Mouse (Mus musculus) liver, embryonic 12.5 days (tissue): ENCODE results near the gene Entpd1. TPM values are rescaled to one million over a fixed set of nuclear protein-coding genes. Genes with fewer than 3 reads are reported as not detected.

ENCODE experiments used
- ATAC-seq: fragments of 200-750 bp; cut with Nextera tagmentation; 2 replicates; pipeline ENCODE4 v1.8.0; 2017; ENCODE audit warnings: moderate number of reproducible peaks, mild to moderate bottlenecking, moderate library complexity
- H3K27ac ChIP-seq: fragments of 300-500 bp; sonication (generic); 2 replicates; pipeline ENCODE4 v1.5.1; 2016; ENCODE audit warnings: mild to moderate bottlenecking
- H3K27me3 ChIP-seq: fragments of 300-500 bp; sonication (generic); replicated peaks from 2 replicates; pipeline ENCODE4 v1.6.1; 2016; ENCODE audit warnings: mild to moderate bottlenecking, moderate library complexity
- H3K36me3 ChIP-seq: fragments of 300-500 bp; sonication (generic); 2 replicates; pipeline ENCODE4 v1.6.1; 2016; ENCODE audit warnings: mild to moderate bottlenecking, moderate library complexity
- H3K4me1 ChIP-seq: fragments of 300-500 bp; sonication (generic); 2 replicates; pipeline ENCODE4 v1.6.1; 2016
- H3K4me2 ChIP-seq: fragments of 300-500 bp; sonication (generic); 2 replicates; pipeline ENCODE4 v1.6.1; 2016; ENCODE audit warnings: mild to moderate bottlenecking, moderate library complexity
- H3K4me3 ChIP-seq: fragments of 300-500 bp; sonication (generic); 2 replicates; pipeline ENCODE4 v1.5.1; 2016; ENCODE audit warnings: mild to moderate bottlenecking, moderate library complexity
- H3K9ac ChIP-seq: fragments of 300-500 bp; sonication (generic); 2 replicates; pipeline ENCODE4 v1.6.1; 2016; ENCODE audit warnings: mild to moderate bottlenecking, moderate library complexity
- H3K9me3 ChIP-seq: fragments of 300-500 bp; sonication (generic); replicated peaks from 2 replicates; pipeline ENCODE4 v1.6.1; 2016; ENCODE audit warnings: mild to moderate bottlenecking, moderate library complexity
- WGBS: fragments of 180-500 bp; shearing (Covaris S2); methylation state at CpG from one replicate; pipeline ENCODE4 v1.1.7; 2016; ENCODE audit not compliant: insufficient replicate concordance; 5-methylcytosine and 5-hydroxymethylcytosine counted together
- polyA plus RNA-seq: library from polyadenylated mRNA; unstranded; fragments of >200 nt; fragmentation: Nextera tagmentation; extraction: Ambion mirVana; gene quantifications from 2 replicates; pipeline ENCODE4 v1.2.1, GENCODE M21; 2016

Entpd1 gene
- polyA plus RNA-seq, 1 experiment from 2014 or later: 2.6 TPM

DNA sequence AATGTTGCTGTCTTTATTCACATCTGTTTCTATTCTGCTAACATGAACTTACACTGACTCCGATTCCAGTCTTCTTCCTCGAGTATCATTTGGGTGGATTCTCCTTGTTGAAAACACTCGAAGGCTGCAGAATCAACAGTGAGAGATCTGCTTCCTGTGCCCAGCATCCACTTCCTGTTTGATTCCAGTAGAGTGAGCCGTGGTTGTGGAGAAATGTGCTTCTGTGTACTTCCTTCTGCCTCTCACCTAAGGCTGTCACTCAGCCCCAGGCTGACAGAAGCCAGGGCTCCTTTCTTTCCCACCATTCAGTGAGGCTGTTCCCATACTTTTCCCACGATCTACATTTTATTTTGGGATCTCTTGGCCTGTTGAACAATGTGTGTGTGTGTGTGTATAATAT, 37.9 kb downstream of the Entpd1 start:
- Histone ChIP-seq H3K4me3 (no peak overlapping the region), H3K4me1 (peaks cover 35% of the 10 kb centered on the region), H3K27me3 (no peaks in the 10 kb centered on the region), H3K27ac (no peak overlapping the region), H3K4me2 (no peak overlapping the region), H3K36me3 (no peaks in the 10 kb centered on the region), H3K9ac (no peak overlapping the region), H3K9me3 (no peaks in the 10 kb centered on the region)
- no peak for ATAC-seq
- WGBS: 17% methylated on average over 5 of the region's 5 CpGs

DNA sequence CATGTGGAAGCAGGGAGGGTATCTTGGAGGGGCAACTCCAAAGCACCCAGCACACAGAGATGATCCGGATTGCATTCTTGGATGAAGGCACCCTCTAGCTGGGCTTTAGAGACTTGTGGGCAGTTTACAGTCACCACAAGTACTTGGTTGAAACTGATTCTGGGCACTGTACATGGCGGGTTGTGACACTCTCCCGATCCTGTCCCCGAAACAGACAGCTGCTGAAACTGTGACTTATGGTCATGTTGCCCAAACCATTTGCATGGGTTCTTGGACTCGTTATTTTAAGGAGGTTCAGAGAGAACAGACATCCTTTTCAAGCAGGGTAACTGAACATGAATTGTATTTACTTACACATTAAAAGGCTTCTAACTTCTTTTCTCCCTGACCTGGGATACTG, 44.0 kb downstream of the Entpd1 start:
- no peak for ATAC-seq
- H3K9ac ChIP-seq: no peak overlapping the region
- peaks cover 9% of the 10 kb centered on the region; the same call in 1 of the 2 replicates for H3K27me3 ChIP-seq
- H3K36me3 ChIP-seq: no peaks in the 10 kb centered on the region
- H3K4me3 ChIP-seq: no peak overlapping the region
- no peaks in the 10 kb centered on the region for H3K9me3 ChIP-seq
- H3K27ac ChIP-seq: no peak overlapping the region
- H3K4me2 ChIP-seq: no peak overlapping the region
- H3K4me1 ChIP-seq: peaks cover 12% of the 10 kb centered on the region
- WGBS: 68% methylated on average over 5 of the region's 5 CpGs

DNA sequence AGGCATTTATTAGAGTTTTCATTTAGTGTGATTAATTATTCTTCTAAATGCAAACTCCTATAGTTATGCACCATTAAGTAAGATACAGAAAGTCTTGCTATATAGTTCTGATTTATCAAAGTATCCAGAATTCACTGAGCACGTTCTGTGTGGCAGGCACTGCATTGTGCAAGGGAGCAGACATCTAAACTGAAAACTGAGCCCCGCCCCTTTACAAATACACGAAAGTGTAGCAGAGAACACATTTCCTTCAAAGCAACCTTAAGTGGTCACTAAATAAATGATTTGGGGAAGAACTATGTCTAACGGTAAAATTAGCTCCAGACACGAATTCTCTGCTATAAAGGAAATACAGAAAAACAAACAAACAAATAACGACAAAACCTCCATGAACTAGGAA, 46.1 kb downstream of the Entpd1 start:
- Histone ChIP-seq H3K4me2 (no peak overlapping the region), H3K4me1 (peaks cover 12% of the 10 kb centered on the region), H3K4me3 (no peak overlapping the region), H3K27me3 (peaks cover 10% of the 10 kb centered on the region; the same call in 1 of the 2 replicates), H3K9ac (no peak overlapping the region), H3K36me3 (no peaks in the 10 kb centered on the region), H3K27ac (no peak overlapping the region), H3K9me3 (no peaks in the 10 kb centered on the region)
- no peak for ATAC-seq
- WGBS: 45% methylated on average over 6 of the region's 6 CpGs

DNA sequence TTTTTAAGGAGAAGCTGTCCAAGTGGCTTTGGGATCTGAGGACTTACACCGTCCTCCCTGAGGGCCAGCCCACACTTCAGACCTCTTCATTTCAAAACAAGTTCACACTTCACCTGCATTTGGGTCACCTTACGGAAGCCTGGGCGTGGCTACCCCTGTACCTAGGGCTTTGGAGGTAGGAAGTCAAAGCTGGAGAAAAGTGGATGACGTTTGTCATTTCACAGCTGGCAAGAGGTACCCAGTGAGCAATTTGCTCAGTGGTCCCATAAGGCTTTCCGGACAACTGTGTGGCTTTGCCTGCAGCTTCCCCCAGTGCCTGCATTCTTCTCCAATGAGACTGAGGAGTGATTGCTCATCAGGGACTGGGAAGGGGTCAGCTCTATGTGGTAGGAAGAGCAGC, 46.8 kb downstream of the Entpd1 start:
- no peak overlapping the region for H3K4me3 ChIP-seq
- peak overlapping the region; percentile 58 for H3K4me2 ChIP-seq
- 42% methylated on average over 5 of the region's 5 CpGs for WGBS

DNA sequence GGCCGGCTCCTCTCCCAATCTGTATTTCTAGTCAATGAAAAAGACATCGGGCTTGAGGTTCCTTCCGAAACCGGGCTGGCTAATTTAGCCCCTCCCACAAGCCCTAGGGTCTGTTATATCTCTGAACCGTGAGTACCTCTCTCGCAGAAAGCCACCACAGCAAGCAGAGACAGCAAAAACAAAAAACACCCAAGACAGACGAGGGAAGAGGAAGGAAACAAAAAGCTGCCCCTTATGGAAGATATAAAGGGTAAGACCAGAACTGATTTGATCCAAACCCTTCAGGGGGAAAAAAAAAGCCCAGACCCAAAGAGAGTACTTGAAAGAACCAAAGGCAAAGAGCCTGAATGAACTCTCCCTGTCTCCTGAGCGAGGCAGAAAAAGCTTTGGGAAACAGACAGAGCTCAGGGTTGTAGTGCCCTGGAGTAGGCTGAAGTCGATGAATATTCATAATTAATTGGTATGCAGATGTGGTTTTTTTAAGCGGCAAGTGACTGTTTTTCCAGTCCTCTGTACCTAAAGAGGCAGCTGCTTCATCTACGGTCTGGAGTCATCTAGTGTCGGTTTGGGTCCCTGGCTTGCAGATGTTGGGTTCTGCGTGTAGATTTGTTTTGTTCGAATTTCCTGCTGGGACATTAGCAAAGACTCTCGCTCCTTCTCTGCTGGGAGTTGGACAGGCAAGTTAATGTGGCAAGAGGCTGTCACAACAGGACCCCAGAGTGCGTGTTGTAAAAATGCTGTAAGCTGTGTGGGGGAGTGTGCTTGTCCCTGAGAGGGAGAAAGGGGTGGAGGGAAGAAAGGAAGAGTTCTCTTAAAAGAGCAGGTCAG, 47.7 kb downstream of the Entpd1 start:
- 1% methylated on average over 16 of the region's 16 CpGs for WGBS
- peak overlapping the region; percentile 25; the same call in 1 of the 2 replicates for H3K9ac ChIP-seq
- no peaks in the 10 kb centered on the region for H3K9me3 ChIP-seq
- ATAC-seq: no peak
- peak overlapping the region; percentile 25 for H3K4me3 ChIP-seq
- H3K4me2 ChIP-seq: peak overlapping the region; percentile 58
- peaks cover 10% of the 10 kb centered on the region; the same call in 1 of the 2 replicates for H3K27me3 ChIP-seq
- peaks cover 12% of the 10 kb centered on the region for H3K4me1 ChIP-seq
- no peak overlapping the region for H3K27ac ChIP-seq
- H3K36me3 ChIP-seq: no peaks in the 10 kb centered on the region

More for the DNA sequence above, 46.8 kb downstream of the Entpd1 start:
- H3K27me3 ChIP-seq: peaks cover 10% of the 10 kb centered on the region; the same call in 1 of the 2 replicates
- no peaks in the 10 kb centered on the region for H3K36me3 ChIP-seq
- ATAC-seq: no peak
- H3K27ac ChIP-seq: no peak overlapping the region
- H3K9ac ChIP-seq: no peak overlapping the region
- H3K4me1 ChIP-seq: peaks cover 12% of the 10 kb centered on the region
- no peaks in the 10 kb centered on the region for H3K9me3 ChIP-seq

DNA sequence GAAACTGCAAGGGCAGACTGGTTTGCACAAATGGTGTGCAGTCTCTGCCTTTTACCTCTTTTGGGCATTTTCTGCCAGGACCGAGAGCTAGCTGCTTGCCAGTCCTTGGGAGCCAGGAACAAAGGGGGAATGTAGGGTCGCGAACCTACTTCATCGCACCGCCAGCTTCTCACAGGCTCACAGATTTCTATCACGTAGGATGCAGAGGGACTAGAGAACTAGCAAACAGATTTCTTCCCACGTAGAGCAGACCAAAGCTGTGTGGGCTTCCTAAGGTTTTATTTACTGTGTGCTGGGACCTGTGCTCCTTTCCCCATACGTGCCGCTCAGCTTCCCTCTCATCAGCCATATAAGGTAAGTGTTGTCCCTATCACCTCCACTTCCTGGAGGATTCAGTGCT, 48.3 kb downstream of the Entpd1 start:
- Histone ChIP-seq H3K27me3 (peaks cover 10% of the 10 kb centered on the region; the same call in 1 of the 2 replicates), H3K4me2 (peak overlapping the region; percentile 58), H3K27ac (no peak overlapping the region), H3K36me3 (no peaks in the 10 kb centered on the region), H3K4me3 (peak overlapping the region; percentile 25), H3K9me3 (no peaks in the 10 kb centered on the region), H3K4me1 (peaks cover 12% of the 10 kb centered on the region), H3K9ac (no peak overlapping the region; the same call in 1 of the 2 replicates)
- no peak for ATAC-seq
- 25% methylated on average over 9 of the region's 9 CpGs for WGBS

DNA sequence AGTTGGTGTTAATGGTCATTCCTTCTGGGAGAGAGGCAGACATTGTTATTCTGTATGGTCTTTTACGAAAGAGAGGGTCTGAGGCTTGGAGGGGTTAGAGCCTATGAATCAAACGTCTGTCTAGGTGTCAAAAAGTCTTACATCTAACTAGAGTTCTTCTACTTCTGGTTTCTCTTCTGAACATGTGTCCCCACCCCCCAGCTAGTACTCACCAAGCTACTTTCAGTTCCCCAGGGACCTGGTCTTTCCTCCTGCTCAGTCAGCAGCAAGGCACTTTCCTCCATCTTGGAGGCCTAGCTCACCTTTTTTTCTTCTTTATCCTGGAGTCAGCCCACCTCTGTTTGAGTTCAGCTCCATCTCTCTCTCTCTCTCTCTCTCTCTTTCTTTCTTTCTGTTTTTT, 48.9 kb downstream of the Entpd1 start:
- ATAC-seq: no peak
- no peak overlapping the region for H3K9ac ChIP-seq
- no peaks in the 10 kb centered on the region for H3K36me3 ChIP-seq
- peaks cover 10% of the 10 kb centered on the region; the same call in 1 of the 2 replicates for H3K27me3 ChIP-seq
- no peak overlapping the region for H3K27ac ChIP-seq
- H3K4me1 ChIP-seq: peaks cover 12% of the 10 kb centered on the region
- no peak overlapping the region for H3K4me3 ChIP-seq
- 63% methylated on average over 2 of the region's 2 CpGs for WGBS
- no peaks in the 10 kb centered on the region for H3K9me3 ChIP-seq
- H3K4me2 ChIP-seq: peak overlapping the region; percentile 58; the same call in 1 of the 2 replicates

DNA sequence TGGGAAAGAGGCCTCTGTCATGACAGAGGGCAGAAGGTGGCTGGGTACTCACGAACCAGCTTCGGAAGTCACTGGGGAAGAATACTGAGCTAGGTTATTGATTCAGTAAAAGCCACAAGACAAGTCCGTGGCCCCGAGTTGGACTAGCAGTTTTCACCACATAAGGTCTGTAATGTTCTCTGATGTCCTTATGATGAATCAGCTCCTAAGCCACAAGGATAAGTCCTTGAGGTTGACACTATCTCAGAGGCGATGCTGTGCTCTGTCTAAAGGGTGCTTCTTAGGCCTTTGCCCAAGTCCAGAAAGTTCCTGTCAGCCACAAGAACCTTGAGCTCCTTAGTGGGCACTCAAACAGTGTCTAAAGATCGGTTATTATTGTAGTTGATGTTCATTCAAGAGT, 49.7 kb downstream of the Entpd1 start:
- H3K9ac ChIP-seq: no peak overlapping the region
- no peaks in the 10 kb centered on the region for H3K9me3 ChIP-seq
- H3K4me3 ChIP-seq: no peak overlapping the region
- H3K27me3 ChIP-seq: peaks cover 10% of the 10 kb centered on the region; the same call in 1 of the 2 replicates
- WGBS: 54% methylated on average over 6 of the region's 6 CpGs
- no peak for ATAC-seq
- peaks cover 12% of the 10 kb centered on the region for H3K4me1 ChIP-seq
- no peaks in the 10 kb centered on the region for H3K36me3 ChIP-seq
- H3K4me2 ChIP-seq: no peak overlapping the region
- no peak overlapping the region for H3K27ac ChIP-seq

DNA sequence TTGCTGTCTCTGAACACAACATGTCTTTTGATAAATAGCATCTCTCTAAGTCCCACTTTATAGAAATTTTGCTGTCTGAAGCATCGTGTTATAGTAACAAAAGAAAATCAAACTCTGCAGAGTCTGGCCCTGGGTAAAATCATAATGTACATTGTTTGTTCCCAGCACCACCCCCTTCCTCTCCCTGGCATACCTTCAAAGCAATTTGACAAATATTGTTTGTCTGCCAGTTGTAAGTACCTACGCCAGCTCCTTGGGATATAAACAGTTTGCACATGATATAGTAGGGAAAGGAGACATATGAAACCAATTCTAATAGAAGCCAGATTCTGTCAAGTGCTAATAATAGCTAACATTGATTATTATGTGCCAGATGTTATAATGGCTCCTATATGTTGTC, 50.6 kb downstream of the Entpd1 start:
- Histone ChIP-seq H3K27me3 (peaks cover 10% of the 10 kb centered on the region; the same call in 1 of the 2 replicates), H3K27ac (no peak overlapping the region), H3K9me3 (no peaks in the 10 kb centered on the region), H3K36me3 (no peaks in the 10 kb centered on the region), H3K4me3 (no peak overlapping the region), H3K4me1 (peaks cover 12% of the 10 kb centered on the region), H3K4me2 (no peak overlapping the region), H3K9ac (no peak overlapping the region)
- WGBS: 77% methylated on average over 2 of the region's 2 CpGs
- no peak for ATAC-seq

DNA sequence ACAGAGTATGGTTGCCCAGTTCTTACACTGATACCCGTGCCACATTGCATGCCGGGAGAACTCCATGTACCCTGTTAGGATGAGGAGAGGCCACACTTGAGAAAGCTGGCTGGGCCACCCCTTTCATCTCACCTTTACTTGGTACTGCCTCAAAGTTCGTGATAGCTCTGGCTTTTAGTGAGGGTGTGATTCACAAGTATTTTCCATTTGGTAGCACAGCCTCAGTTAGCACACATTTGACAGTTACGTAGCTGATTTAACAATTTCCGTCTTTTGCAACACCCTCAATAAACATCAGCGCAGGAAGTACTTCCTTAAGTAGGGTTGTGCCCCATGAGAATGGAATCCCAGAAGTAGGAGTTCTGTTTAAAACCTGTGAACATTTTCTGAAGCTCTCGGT, 53.6 kb downstream of the Entpd1 start:
- Histone ChIP-seq H3K4me1 (peaks cover under 1% of the 10 kb centered on the region; the same call in 1 of the 2 replicates), H3K36me3 (no peaks in the 10 kb centered on the region), H3K9me3 (no peaks in the 10 kb centered on the region), H3K4me3 (no peak overlapping the region), H3K27me3 (peaks cover 5% of the 10 kb centered on the region; the same call in 1 of the 2 replicates), H3K27ac (no peak overlapping the region), H3K4me2 (no peak overlapping the region), H3K9ac (no peak overlapping the region)
- 82% methylated on average over 7 of the region's 7 CpGs for WGBS
- ATAC-seq: no peak

DNA sequence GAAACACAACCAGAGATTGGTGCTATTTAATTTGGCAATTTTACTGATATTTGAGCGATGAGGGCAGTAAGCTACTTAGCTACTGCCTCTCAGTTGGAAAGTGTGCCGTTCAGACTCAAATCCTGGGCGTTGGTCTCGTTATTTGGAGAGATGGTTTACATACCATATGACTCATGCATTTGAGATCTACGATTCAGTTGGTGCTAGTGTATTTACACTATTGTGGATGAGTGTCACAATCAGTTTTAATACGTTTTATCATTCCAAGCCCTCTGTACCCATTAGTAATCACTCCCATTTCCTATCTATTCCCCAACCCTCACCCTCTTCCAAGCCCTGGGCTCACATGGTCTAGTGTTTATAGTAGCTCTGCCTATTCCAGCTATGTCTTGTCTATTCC, 54.9 kb downstream of the Entpd1 start:
- no peak overlapping the region for H3K27ac ChIP-seq
- 60% methylated on average over 6 of the region's 6 CpGs for WGBS
- no peaks in the 10 kb centered on the region for H3K9me3 ChIP-seq
- H3K27me3 ChIP-seq: no peaks in the 10 kb centered on the region; the same call in 1 of the 2 replicates
- H3K9ac ChIP-seq: no peak overlapping the region
- no peaks in the 10 kb centered on the region for H3K4me1 ChIP-seq
- H3K36me3 ChIP-seq: no peaks in the 10 kb centered on the region
- no peak for ATAC-seq
- no peak overlapping the region for H3K4me3 ChIP-seq
- no peak overlapping the region for H3K4me2 ChIP-seq

DNA sequence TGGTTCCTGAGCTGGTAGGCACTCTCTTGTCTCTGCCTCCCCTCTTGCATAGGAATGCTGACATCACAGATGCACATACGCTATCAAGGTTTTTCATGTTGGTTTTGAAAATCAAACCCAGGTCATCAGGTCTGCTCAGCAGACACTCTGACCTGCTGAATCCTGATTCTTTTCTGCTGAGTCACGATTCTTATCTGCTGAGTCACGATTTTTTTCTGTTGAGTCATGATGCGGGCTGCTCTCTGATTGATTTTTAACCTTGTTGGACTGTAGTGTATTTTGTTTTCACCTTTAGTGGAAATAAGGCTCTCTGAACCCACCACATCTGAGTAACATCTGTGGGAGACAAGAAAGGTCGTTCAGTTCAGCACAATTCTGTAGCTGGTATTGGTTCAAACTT, 63.2 kb downstream of the Entpd1 start:
- Histone ChIP-seq H3K27ac (no peak overlapping the region), H3K4me2 (no peak overlapping the region), H3K9ac (no peak overlapping the region), H3K36me3 (no peaks in the 10 kb centered on the region), H3K9me3 (no peaks in the 10 kb centered on the region), H3K4me1 (peaks cover 7% of the 10 kb centered on the region; the same call in 1 of the 2 replicates), H3K4me3 (no peak overlapping the region), H3K27me3 (no peaks in the 10 kb centered on the region; the same call in 1 of the 2 replicates)
- 53% methylated on average over 5 of the region's 5 CpGs for WGBS
- ATAC-seq: no peak
